Mouse (Mus musculus) frontal cortex, postnatal 25 days (tissue): ENCODE measurements at regions not wholly inside any gene's neighbourhood (a gene's known extent, or its start where the extent isn't known, plus 50 kb on each side); places are given as distances from the start of the nearest gene placed in this dataset.

Experiments
- DNase-seq, 2 experiments: peaks; one replicate each; pipeline ENCODE4 v3.0.0; 2022; ENCODE audit warnings: low spot score in 2 of 2

GRCm38 (mm10) chr6:141136664-141137375 lies 112.2 kb upstream of the Pde3a start:
- DNase-seq = no peak

- DNase-seq = no peak
Observed at GRCm38 (mm10) chr6:141141016-141141415, 108.1 kb upstream of the Pde3a start.

GRCm38 (mm10) chr6:141148417-141149169 lies 100.5 kb upstream of the Pde3a start:
- no peak for DNase-seq

GRCm38 (mm10) chr6:141149170-141149917 lies 99.7 kb upstream of the Pde3a start:
- no peak for DNase-seq

GRCm38 (mm10) chr6:141159326-141159725 lies 89.7 kb upstream of the Pde3a start:
- DNase-seq = no peak

GRCm38 (mm10) chr6:141161626-141162233 lies 87.3 kb upstream of the Pde3a start:
- no peak for DNase-seq

- no peak for DNase-seq
Observed at GRCm38 (mm10) chr6:141167270-141167669, 81.8 kb upstream of the Pde3a start.

GRCm38 (mm10) chr6:141168356-141168755 lies 80.7 kb upstream of the Pde3a start:
- DNase-seq = no peak

GRCm38 (mm10) chr6:141183782-141184181 lies 65.3 kb upstream of the Pde3a start:
- no peak for DNase-seq

GRCm38 (mm10) chr6:141188036-141188435 lies 61.0 kb upstream of the Pde3a start:
- DNase-seq = no peak

GRCm38 (mm10) chr6:141189093-141189492 lies 60.0 kb upstream of the Pde3a start:
- no peak for DNase-seq

GRCm38 (mm10) chr6:141189701-141190100 lies 59.4 kb upstream of the Pde3a start:
- DNase-seq = no peak

GRCm38 (mm10) chr6:141190383-141190782 lies 58.7 kb upstream of the Pde3a start:
- DNase-seq = no peak

- no peak for DNase-seq
Observed at GRCm38 (mm10) chr6:141197501-141197900, 51.6 kb upstream of the Pde3a start.
